Mouse (Mus musculus) spleen, postnatal 36 days (tissue): ENCODE results near the gene Hoxd11.

Experiments
- DNase-seq, 2 experiments: peaks; one replicate each; pipeline ENCODE4 v3.0.0; 2022; ENCODE audit warnings: low spot score in 2 of 2, mixed read lengths in 1 of 2

The Hoxd11 gene

DNA sequence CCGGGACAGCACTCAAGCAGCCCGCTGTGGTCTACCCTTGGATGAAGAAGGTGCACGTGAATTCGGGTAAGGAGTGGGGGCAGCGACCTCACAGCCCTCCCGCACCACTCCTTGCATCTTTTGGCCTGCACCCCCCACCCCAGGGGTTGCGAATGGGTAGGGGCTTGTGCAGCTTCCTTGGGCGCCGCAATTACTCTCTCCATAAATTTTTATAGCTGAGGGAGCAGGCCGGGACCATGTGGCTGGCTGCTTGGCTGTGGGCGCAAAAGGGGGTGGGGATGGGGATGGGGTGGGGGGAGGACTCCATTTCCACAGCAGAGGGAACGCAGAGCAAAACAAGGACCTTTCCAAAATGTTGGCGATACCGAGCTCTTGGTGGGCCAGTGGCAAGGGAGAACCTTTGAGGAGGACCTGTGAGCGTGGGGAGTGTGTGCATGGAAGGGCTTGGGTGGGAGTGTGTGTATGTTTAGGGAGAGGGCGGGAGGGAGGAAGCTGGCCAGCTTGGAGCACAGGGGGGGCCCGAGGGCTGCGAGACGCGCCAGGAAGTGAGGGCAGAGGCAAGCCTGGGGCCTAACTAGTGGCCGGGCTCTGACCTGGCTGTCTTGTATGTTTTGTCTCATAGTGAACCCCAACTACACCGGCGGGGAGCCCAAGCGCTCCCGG is 48.4 kb downstream of the Hoxd11 start:
- DNase-seq, result no peak

DNA sequence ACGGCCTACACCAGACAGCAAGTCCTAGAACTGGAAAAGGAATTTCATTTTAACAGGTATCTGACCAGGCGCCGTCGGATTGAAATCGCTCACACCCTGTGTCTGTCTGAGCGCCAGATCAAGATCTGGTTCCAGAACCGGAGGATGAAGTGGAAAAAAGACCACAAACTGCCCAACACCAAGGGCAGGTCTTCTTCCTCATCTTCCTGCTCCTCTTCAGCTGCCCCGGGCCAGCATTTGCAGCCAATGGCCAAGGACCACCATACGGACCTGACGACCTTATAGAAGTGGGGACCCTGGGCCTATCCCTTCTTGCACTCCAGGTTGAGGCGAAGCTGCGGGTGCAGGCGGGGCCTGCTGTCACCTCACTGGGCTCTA is 48.9 kb downstream of the Hoxd11 start:
- DNase-seq, result no peak

DNA sequence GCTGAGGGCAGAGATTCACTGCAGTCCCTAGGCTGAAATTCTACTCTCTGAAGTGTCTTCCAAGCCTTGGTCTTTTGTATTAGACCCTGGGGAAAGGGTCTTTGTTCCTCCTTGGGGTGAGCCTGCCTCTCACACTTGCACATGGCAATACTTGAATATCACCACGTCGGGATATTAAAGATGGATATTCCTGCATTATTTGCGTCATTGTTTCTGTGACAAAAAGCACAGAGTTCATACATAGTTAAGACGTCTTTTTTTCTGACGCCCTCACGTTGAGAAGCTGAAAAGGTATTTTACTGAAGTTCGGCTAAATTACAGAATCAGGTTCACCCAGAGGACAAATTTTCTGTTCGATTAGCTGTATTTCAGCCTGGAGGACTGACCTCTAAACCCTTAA is 51.0 kb downstream of the Hoxd11 start:
- no peak for DNase-seq

DNA sequence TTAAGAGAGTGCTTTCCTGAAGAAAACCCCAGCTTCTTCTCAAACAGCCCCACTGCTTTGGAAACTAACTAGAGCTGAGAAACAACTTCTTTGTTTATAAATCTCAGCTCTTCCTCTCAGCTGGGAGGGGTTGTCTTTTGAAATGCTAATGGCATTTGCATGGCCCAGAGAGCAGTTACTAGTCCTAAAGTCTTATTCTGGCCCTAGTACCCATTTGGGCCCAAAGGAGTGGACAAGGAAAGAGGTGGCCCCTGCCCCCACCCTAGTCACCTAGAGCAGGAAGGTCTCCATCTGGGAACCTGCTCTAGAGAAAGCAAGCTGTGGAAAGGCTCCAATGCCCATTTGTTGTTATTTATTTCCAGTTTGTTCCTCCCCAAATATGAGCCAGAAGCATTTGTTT is 51.7 kb downstream of the Hoxd11 start:
- DNase-seq, result no peak

DNA sequence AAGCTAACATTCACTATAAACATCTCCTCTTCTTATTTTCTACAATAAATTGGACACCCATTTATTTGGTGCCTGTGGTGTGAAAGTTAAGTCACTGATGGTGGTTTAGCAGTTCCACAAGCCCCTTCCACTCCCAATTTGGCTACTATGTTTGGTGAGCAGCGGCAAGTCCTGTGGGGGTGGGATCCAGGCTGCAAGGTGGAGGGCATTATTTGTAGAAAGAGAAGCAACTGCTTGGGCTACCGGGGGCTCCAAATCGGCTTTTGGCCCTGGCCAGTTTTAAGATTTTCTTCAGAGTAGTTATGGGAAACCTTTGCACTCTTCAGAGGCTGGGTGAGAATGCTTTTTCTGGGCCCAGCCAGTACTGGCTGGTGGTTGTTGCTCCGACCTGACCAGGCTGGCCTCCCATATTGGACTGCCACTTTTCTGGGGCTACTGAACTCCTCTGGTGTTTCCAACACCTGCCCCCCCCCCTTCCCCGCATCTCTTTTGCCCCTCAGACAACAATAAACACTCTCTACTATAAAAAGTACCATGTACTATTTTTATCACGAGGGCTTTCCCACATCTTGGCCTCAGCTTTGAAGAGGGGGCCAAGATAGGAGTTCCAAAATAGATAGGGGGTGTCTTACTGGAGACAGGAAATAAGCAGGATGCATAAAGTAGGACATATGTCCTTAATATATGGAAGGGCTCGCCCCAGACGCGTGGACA is 52.6 kb downstream of the Hoxd11 start:
- no peak for DNase-seq

DNA sequence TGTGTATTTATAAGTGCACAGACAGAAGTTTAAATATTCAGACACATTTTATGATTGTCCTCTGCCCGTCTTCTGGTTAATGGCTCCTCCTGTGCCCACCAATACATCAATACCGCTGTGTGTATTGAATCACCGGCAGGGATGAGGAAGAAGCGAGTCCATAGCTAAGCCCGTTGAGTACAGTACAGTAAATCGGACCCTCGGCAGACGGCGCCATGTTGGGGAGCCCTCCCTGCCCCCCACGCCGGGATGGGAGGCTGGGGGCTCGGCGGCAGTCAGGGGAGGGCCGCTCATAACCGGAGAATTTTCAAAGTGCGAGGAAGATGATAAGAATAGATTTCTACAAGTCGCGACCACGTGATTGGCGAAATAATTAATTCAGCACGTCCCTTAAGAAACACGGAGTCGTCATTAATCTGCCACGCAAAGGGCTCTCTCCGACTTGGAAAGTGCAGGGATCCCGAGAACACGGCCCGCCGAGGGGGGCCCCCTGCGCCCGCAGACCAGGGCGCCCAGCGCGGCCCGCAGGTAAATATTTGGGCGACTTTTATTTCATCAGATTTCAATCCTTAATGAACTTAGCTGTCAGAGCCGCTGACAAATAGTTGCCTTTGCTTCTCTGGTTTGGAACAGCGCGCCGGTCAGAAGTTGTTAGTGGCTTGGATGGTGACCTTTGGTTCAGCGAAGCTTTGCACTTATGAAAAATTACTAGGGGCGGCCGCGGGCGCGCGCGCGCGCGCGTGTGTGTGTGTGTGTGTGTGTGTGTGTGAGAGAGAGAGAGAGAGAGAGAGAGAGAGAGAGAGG is 53.4 kb downstream of the Hoxd11 start:
- no peak for DNase-seq

DNA sequence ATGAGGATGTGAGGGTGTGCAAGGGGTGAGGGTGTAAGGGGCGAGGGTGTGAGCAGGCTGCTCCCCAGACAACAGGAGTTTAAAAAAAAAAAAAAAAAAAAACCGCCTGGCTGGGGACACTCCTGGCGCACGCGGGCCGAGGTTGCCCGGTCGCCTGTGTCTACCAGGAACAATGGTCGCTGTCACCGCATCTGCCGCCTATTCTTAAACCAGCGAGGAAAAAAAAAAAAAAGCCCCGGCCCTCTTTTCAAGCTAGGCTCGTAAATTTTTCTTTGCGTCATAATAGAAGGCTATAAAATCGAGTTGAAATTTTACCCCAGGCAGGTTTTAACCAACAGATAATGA is 53.9 kb downstream of the Hoxd11 start:
- DNase-seq, result no peak

DNA sequence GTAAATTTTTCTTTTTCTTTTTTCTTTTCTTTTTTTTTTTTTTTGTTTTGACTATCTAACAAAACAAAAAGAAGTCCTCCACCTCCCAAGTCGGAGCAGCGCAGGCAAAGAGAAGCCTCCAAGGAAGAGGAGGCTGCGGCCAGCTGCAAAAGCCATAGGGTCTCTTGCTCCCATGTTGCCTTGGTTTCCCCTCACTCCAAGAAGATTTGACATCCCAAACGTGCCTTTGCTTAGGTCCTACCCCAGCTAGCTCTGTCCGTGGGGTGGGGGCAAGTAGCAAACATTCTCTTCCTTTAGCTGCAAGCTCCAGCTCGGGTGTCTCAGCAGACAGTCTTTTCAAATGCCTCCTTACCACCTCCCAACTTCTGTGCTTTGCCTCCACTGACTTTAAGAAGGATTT is 54.4 kb downstream of the Hoxd11 start:
- no peak for DNase-seq

DNA sequence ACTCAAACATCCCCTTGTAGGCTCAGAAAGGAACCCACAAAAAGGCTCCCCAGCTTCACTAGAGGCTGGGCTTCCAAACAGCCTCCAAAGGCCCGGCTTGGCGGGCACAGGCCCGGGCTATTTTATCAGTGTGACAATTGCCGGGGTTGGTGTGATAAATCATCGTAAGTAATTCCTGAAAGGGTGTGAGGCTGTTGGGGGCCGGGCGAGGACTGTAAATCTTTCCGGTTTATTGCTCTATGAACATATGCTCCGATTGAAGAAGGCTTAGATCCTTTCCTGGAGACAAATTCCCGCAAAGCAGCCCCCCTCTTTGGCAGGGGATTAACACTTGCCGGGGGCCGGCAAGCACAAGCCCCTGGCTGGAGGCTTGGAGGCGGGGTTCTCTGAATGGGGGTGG is 55.1 kb downstream of the Hoxd11 start:
- no peak for DNase-seq

DNA sequence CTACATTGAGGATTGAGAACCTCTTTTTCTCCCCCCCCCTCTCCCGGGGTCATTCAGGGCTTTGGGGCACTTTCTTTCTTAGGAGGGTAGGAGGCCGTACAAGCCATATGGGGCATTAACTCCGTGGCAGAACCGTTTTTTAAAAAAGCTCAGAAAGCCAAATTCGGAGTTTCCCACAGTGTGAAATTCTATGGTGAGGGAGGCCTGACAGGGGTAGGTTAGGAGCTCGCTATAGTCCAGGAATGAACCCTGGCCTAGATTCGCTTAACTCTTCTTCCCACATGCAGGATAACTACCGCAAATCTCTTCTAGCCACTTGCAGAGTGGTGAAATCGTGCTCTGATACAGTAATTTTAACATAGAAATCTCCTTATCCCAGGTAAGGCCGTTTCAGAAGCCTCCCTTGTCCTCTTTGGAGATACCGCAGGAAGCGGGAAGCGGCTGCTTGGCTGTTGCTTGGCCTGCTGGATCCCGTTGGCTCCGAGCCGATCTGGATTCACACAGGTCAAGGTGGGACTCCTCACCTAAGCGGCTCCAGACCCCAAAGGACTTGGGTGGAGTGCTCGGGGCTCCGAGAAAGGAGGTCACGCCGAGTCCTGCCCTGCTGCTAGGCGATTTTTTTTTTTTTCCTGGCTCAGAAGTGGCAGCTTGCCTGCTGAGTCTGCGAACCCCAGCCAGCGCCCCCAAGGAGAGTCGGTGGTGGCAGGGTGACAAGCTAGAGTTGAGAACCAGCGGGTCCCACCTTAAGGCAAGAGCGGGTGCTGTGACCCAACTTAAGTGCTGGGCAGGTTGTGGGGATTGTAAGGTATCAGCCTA is 55.8 kb downstream of the Hoxd11 start:
- no peak for DNase-seq

DNA sequence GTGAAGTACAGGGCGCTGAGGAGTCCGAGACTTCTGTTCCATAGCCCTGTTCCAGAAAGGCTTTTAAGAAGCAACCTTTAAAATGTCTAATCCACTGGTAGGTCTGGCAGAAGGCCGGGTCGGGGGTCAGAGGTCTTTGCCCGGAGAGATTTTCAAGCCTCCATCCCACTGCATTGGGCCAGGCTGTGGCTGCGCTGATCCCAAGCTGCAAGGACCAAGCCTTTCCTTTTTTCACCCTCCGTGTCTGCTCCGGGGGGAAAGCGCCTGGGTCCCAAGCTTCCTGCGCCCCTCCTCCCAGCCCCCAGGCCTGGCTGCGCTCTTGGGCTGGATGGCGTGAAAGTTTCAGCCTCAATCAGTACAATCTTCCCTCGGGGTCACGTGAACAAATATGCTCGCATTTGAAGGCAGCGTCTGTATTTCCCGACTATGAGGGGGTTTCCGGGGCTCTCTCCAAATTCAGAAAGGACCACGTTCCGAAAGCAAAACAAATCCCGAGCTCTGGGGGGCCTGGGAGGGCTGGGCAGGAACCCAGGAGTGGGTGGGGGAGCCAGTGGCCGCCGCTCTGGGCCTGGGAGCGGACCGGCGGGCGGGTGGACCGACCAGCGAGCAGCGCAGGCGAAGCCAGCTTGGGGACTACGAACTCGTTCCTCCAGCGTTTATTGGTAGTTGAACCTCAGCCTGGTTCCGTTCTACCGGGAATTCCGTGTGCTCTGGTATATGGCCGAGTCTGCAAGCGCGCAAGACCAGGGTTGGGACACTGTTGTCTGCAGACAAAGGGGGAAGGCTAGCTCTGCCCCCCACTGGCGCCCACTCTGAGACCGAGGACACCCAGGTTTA is 56.7 kb downstream of the Hoxd11 start:
- DNase-seq, result no peak
